Comparison of ENCODE assay signal across 27 mouse cellular contexts in the genomic region with DNA sequence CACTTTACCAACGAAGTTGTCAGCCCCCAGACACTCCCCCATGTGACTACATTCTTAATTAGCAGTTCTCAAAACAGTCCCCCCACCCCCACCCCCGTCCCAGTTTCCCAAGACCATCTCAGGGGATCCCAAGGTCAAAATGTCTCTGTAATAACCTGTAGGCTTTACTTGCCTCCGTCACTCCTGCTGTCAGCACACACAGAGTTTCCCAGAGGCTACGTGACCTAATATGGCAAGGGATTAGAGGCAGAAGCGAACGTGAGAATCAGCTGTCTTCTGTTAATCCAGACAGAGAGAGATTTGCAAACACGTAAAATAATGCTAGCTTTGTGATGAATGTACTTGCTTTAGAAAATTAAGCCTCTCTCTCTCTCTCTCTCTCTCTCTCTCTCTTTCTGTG. TPM values are rescaled to one million over a fixed set of nuclear protein-coding genes. Genes with fewer than 3 reads are reported as not detected.
DNase-seq lines count a peak whose midpoint lies in the region; ATAC-seq lines count a peak whose summit lies in the region.
"Had no signal": no experiment of that assay in that cellular context is flagged by ENCODE, and none has a peak within 500 bp of the region (broad histone marks: within the 10 kb centered on the region; RNA-seq: fewer than 3 reads in every experiment).

No protein-coding gene starts in this region.

- H3K4me1 ChIP-seq in heart, embryonic 10.5 days = peaks cover 39% of the 10 kb centered on the region
- H3K4me1 ChIP-seq in intestine, embryonic 16.5 days (ENCODE audit: control insufficient read depth, insufficient read depth, low read length) = peaks cover 16% of the 10 kb centered on the region
- peaks cover 17% of the 10 kb centered on the region for H3K4me1 ChIP-seq in intestine, embryonic 15.5 days (replicated peaks)
- H3K4me1 ChIP-seq in limb, embryonic 10.5 days = peaks cover 49% of the 10 kb centered on the region
- peaks cover 13% of the 10 kb centered on the region for H3K4me1 ChIP-seq in stomach, embryonic 15.5 days
- H3K4me1 ChIP-seq in hindbrain, embryonic 12.5 days = peaks cover 18% of the 10 kb centered on the region

- 24% methylated on average over 7 of the region's 7 CpGs for WGBS in heart, embryonic 10.5 days
- 46% methylated on average over 7 of the region's 7 CpGs for WGBS in intestine, embryonic 16.5 days
- 53% methylated on average over 7 of the region's 7 CpGs for WGBS in intestine, embryonic 15.5 days
- WGBS in limb, embryonic 10.5 days = 34% methylated on average over 7 of the region's 7 CpGs
- WGBS in stomach, embryonic 15.5 days = 31% methylated on average over 7 of the region's 7 CpGs
- WGBS in hindbrain, embryonic 12.5 days = 46% methylated on average over 7 of the region's 7 CpGs

- DNase-seq in heart, embryonic 10.5 days (ENCODE audit: low spot score) = no peak
- no peak for DNase-seq in heart, postnatal 14 days
- DNase-seq in limb, embryonic 10.5 days (ENCODE audit: low spot score) = no peak
- no peak for DNase-seq in kidney, postnatal 36 days
- DNase-seq: adrenal gland, postnatal 36 days; cerebellum, adult 18-20 months; cerebellum, postnatal 36 days; kidney, adult 18-20 months; liver; thymus, postnatal 25 days had no signal

- intact Hi-C loops in heart, postnatal 14 days (cut with DNase I) = loop anchor here (2.0 to 10.0 kb wide), 4 partner anchors 34 to 244 kb away; partner anchors contain the start of genes Laptm4a and Matn3

- peak overlapping the region; percentile 76 for H3K27ac ChIP-seq in heart, embryonic 10.5 days
- peak overlapping the region; percentile 61; the same call in 1 of the 2 replicates for H3K27ac ChIP-seq in intestine, embryonic 16.5 days (ENCODE audit: low read length)
- H3K27ac ChIP-seq in intestine, embryonic 15.5 days = no peak overlapping the region
- peak overlapping the region; percentile 42; the same call in 1 of the 2 replicates for H3K27ac ChIP-seq in limb, embryonic 10.5 days
- H3K27ac ChIP-seq in stomach, embryonic 15.5 days = 0 out of 2 replicates have a peak overlapping the region, but pooled peaks have one; percentile 31
- H3K27ac ChIP-seq in hindbrain, embryonic 12.5 days = no peak overlapping the region
- H3K27ac ChIP-seq: embryonic facial prominence, embryonic 13.5 days; hindbrain, embryonic 15.5 days; kidney, postnatal 0 days; layer of hippocampus, adult 2 months; midbrain, embryonic 13.5 days had no signal

- no peak overlapping the region for H3K4me2 ChIP-seq in intestine, embryonic 16.5 days (ENCODE audit: low read depth, low read length)
- no peak overlapping the region for H3K4me2 ChIP-seq in intestine, embryonic 15.5 days (replicated peaks)
- H3K4me2 ChIP-seq in stomach, embryonic 15.5 days = no peak overlapping the region
- no peak overlapping the region for H3K4me2 ChIP-seq in hindbrain, embryonic 12.5 days (replicated peaks)
- H3K4me2 ChIP-seq: embryonic facial prominence, embryonic 13.5 days; hindbrain, embryonic 15.5 days; midbrain, embryonic 13.5 days had no signal

- H3K9me3 ChIP-seq in heart, embryonic 10.5 days = no peaks in the 10 kb centered on the region
- no peaks in the 10 kb centered on the region for H3K9me3 ChIP-seq in intestine, embryonic 16.5 days (ENCODE audit: control insufficient read depth, low read length)
- no peaks in the 10 kb centered on the region for H3K9me3 ChIP-seq in intestine, embryonic 15.5 days
- H3K9me3 ChIP-seq in limb, embryonic 10.5 days (replicated peaks) = no peaks in the 10 kb centered on the region
- H3K9me3 ChIP-seq in stomach, embryonic 15.5 days = no peaks in the 10 kb centered on the region
- H3K9me3 ChIP-seq in hindbrain, embryonic 12.5 days (replicated peaks) = no peaks in the 10 kb centered on the region
- H3K9me3 ChIP-seq: embryonic facial prominence, embryonic 13.5 days; hindbrain, embryonic 15.5 days; midbrain, embryonic 13.5 days had no signal

- H3K36me3 ChIP-seq in heart, embryonic 10.5 days = no peaks in the 10 kb centered on the region
- no peaks in the 10 kb centered on the region for H3K36me3 ChIP-seq in intestine, embryonic 16.5 days (ENCODE audit: control insufficient read depth, insufficient read depth, low read length)
- H3K36me3 ChIP-seq in intestine, embryonic 15.5 days = no peaks in the 10 kb centered on the region
- H3K36me3 ChIP-seq in limb, embryonic 10.5 days = no peaks in the 10 kb centered on the region
- H3K36me3 ChIP-seq in stomach, embryonic 15.5 days = no peaks in the 10 kb centered on the region
- no peaks in the 10 kb centered on the region for H3K36me3 ChIP-seq in hindbrain, embryonic 12.5 days
- H3K36me3 ChIP-seq: embryonic facial prominence, embryonic 13.5 days; hindbrain, embryonic 15.5 days; midbrain, embryonic 13.5 days had no signal

- H3K9ac ChIP-seq in intestine, embryonic 16.5 days (ENCODE audit: low read depth, low read length) = no peak overlapping the region
- H3K9ac ChIP-seq in intestine, embryonic 15.5 days = no peak overlapping the region
- no peak overlapping the region for H3K9ac ChIP-seq in stomach, embryonic 15.5 days
- H3K9ac ChIP-seq in hindbrain, embryonic 12.5 days = no peak overlapping the region
- H3K9ac ChIP-seq: embryonic facial prominence, embryonic 13.5 days; hindbrain, embryonic 15.5 days; midbrain, embryonic 13.5 days had no signal

- no peak for ATAC-seq in intestine, embryonic 16.5 days
- ATAC-seq in intestine, embryonic 15.5 days = no peak
- ATAC-seq in stomach, embryonic 15.5 days (ENCODE audit: insufficient read depth, low FRiP score, low read depth) = no peak
- no peak for ATAC-seq in hindbrain, embryonic 12.5 days (ENCODE audit: low FRiP score)
- ATAC-seq: forebrain, embryonic 16.5 days; lung, postnatal 0 days had no signal

- H3K4me3 ChIP-seq in heart, embryonic 10.5 days = no peak overlapping the region
- no peak overlapping the region for H3K4me3 ChIP-seq in intestine, embryonic 16.5 days (ENCODE audit: low read length)
- no peak overlapping the region for H3K4me3 ChIP-seq in intestine, embryonic 15.5 days (replicated peaks)
- H3K4me3 ChIP-seq in limb, embryonic 10.5 days = no peak overlapping the region
- no peak overlapping the region for H3K4me3 ChIP-seq in stomach, embryonic 15.5 days (replicated peaks)
- H3K4me3 ChIP-seq in hindbrain, embryonic 12.5 days = no peak overlapping the region
- H3K4me3 ChIP-seq: embryonic facial prominence, embryonic 13.5 days; hindbrain, embryonic 15.5 days; layer of hippocampus, adult 2 months; midbrain, embryonic 13.5 days had no signal

- H3K27me3 ChIP-seq in heart, embryonic 10.5 days (ENCODE audit: insufficient read depth, poor library complexity, severe bottlenecking) = 0 out of 2 replicates have a peak, but pooled peaks cover 5% of the 10 kb centered on the region
- H3K27me3 ChIP-seq in intestine, embryonic 16.5 days (replicated peaks; ENCODE audit: control insufficient read depth, insufficient read depth, low read length) = no peaks in the 10 kb centered on the region
- no peaks in the 10 kb centered on the region for H3K27me3 ChIP-seq in intestine, embryonic 15.5 days (replicated peaks)
- H3K27me3 ChIP-seq in limb, embryonic 10.5 days (ENCODE audit: low read depth, poor library complexity, severe bottlenecking) = no peaks in the 10 kb centered on the region
- no peaks in the 10 kb centered on the region for H3K27me3 ChIP-seq in stomach, embryonic 15.5 days (replicated peaks)
- H3K27me3 ChIP-seq in hindbrain, embryonic 12.5 days = no peaks in the 10 kb centered on the region
- H3K27me3 ChIP-seq: CH12.LX; embryonic facial prominence, embryonic 13.5 days; hindbrain, embryonic 15.5 days; midbrain, embryonic 13.5 days had no signal

RNA-seq across cellular contexts. Expression of gene Laptm4a, which starts 33.0 kb away (rescaled TPM):
- 199 and 219 TPM in 2 replicates for polyA plus RNA-seq in heart, embryonic 10.5 days (2016; fragmentation: Nextera tagmentation; extraction: Ambion mirVana)
- total RNA-seq in heart, postnatal 14 days (2021) = 100 to 1,000 TPM; 325 to 358 TPM
- 244 and 257 TPM in 2 replicates for polyA plus RNA-seq in intestine, embryonic 16.5 days (2015; fragmentation: Nextera tagmentation; extraction: Ambion mirVana)
- 249 and 294 TPM in 2 replicates for polyA plus RNA-seq in intestine, embryonic 15.5 days (2015; fragmentation: Nextera tagmentation; extraction: Ambion mirVana)
- 156 and 185 TPM in 2 replicates for polyA plus RNA-seq in limb, embryonic 10.5 days (2016; fragmentation: Nextera tagmentation; extraction: Ambion mirVana)
- polyA plus RNA-seq in stomach, embryonic 15.5 days (2015; fragmentation: Nextera tagmentation; extraction: Ambion mirVana) = 346 and 353 TPM in 2 replicates
- 222 and 249 TPM in 2 replicates for polyA plus RNA-seq in hindbrain, embryonic 12.5 days (2016; fragmentation: Nextera tagmentation; extraction: Ambion mirVana)

RNA-seq across cellular contexts. Expression of gene Matn3, which starts 59.3 kb away (rescaled TPM):
- 1.7 and 2.5 TPM in 2 replicates for polyA plus RNA-seq in heart, embryonic 10.5 days (2016; fragmentation: Nextera tagmentation; extraction: Ambion mirVana)
- not detected for total RNA-seq in heart, postnatal 14 days (2021)
- polyA plus RNA-seq in intestine, embryonic 16.5 days (2015; fragmentation: Nextera tagmentation; extraction: Ambion mirVana) = 0.04 and 0.07 TPM in 2 replicates
- 0.11 and 0.13 TPM in 2 replicates for polyA plus RNA-seq in intestine, embryonic 15.5 days (2015; fragmentation: Nextera tagmentation; extraction: Ambion mirVana)
- polyA plus RNA-seq in limb, embryonic 10.5 days (2016; fragmentation: Nextera tagmentation; extraction: Ambion mirVana) = 5.2 and 5.4 TPM in 2 replicates
- 0.17 and 0.22 TPM in 2 replicates for polyA plus RNA-seq in stomach, embryonic 15.5 days (2015; fragmentation: Nextera tagmentation; extraction: Ambion mirVana)
- 1.6 and 5.9 TPM in 2 replicates for polyA plus RNA-seq in hindbrain, embryonic 12.5 days (2016; fragmentation: Nextera tagmentation; extraction: Ambion mirVana)
- total RNA-seq: adrenal gland, postnatal 36 days; CH12.LX; heart, postnatal 25 days; layer of hippocampus, adult 2 months; left cerebral cortex, postnatal 36 days; megakaryocyte progenitor cell, adult 5-6 weeks; MEL; neutrophil, adult 5-6 weeks had no signal

Comparison
In these comparisons a context has a peak if more than half of its experiments do, and no peak if none do; other contexts are left out.
1. H3K27ac ChIP-seq: peak in heart, embryonic 10.5 days (single experiment), intestine, embryonic 16.5 days (single experiment), limb, embryonic 10.5 days (single experiment) and stomach, embryonic 15.5 days (single experiment); none in intestine, embryonic 15.5 days (single experiment) and hindbrain, embryonic 12.5 days (single experiment).